Mouse (Mus musculus) kidney, postnatal 4 days (tissue): ENCODE data around the gene Brca2.

Source experiments
- DNase-seq, 2 experiments: peaks; one replicate each; pipeline ENCODE4 v3.0.0; 2021; ENCODE audit warnings: mixed read lengths in 2 of 2

The Brca2 gene

DNA sequence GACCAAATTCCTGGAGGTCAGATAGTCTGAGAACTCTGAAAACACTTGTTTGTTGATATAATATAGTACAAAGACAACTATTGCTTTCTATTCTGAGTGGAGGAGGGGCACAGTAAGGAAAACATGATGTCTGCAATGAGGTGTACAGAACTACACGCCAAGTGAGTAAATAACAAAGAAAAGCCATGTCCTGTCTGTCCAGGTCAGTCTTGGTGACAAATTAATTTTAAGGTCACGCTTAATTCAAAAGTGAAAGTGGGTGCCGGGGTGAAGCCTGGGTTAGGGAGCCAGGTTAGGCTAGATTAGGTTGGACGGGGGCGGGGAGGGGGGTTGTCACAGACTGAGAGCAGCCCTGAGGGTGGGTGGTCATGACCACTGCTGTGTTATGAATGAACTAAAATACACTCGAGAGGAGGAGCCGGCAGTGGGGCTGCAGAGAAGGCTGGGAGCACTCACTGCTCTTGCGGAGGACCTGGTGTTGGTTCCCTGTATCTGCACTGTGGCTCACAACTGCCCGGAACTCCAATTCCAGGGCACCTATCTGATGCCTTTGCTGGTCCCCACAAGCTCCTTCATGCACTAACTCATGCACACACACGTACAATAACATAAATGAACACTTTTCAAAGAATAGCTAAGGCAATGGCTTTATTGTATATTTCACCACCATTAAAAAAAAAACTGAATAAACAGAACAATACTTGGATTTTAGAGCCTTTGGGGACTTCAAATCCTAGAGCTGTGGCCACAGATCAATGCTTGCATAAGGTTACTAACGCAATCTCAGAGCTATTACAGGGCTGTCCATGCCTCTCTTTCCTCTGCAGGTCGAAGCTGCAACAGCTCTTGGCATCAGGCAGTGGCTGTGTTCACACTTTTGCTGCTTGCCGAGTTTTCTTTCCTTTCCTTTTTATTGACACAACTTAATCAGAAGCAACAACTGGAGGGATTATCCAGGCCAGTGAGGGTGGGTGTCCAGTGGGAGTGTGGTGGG, 77.2 kb downstream of the Brca2 start:
- no peak for DNase-seq

DNA sequence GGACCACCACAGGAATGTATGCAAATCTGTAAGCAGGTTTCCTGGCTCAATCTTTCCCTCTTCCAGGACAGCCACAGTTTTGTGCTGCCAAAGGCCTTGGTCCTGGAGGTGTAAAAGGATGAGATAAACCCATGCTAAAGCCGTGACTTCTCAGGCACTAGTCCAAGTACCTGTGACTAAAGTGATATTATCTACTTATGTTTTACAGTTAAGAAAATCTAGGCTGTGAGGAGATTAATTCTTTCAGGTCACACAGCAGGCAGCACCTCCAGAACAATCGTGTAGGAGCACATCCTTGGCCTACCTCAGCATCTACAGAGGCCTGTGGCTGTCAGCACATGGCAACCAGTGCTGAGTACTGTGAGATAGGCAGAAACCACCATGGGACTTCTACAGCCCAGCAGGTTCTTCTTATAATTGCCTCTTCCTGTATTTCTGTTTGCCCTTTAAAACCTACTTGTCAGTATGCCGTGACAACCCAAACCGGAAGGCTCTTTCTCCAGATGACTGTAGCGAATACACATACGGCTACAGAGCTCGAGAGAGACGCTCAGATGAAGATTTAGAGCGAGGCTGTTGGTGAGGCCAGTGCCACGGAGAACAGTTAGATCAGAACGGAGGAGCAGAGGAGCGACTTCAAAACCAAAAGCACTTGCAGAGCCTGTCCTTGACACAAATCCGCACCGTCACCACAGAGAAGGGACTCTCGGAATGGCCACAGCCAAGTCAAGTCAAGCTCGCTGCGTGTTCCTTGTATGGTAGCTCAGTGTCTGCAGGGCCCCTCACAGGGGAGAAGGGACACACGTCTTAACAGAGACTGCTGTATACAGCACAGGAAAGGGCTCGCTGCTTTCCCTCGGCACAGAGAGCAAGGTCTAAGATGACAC, 78.4 kb downstream of the Brca2 start:
- no peak for DNase-seq

DNA sequence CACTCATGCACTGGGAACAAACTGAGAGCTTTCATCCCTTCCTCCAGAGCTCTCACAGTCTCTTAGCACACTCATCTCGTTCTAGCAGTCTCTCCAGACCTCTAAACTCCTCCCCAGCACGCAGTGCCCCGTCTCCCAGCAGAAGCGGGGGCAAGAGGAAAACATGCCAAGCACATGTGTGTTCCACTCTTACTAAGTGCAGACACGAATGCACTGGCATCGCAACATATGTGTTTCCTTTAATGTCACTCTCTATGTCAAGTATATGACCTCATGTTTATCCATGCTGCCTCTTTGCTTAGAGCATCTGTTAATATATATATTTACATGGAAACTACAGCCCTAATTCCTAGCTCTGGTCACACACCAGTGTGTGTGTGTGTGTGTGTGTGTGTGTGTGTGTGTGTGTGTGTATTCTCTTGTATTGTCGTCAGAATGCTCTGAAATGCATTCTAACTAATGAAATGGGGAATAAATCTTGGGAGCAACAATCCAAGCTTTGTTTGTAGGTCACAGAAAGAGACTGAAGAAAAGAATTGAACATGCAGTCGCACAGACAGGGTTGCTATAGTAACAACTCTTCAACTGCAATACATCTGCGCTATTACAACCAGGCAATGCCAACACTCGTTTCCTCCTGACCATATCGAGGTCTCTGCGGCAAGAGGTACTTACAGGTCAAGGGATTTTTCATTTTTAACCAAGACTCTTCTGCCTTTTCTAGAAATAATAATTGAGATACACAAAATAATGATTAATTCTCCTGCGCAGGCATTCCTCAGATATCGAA, 79.2 kb downstream of the Brca2 start:
- DNase-seq = no peak

DNA sequence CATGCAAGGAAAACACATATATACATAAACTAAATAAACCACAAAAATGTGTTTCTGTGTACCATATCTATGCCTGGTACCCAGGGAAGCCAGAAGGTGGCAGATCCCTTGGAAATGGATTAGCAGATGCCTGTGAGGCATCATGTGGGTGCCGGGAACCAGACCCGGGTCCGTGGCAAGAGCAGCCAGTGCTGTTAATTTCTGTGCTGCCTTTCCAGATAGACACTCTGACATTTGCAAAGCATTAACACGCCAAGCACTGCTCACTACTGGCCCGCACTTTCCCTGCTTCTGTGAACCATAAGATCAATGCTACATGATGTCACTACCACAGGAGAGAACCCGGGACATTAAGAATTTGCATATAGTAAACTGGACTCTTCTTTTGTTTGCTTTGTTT, 83.7 kb downstream of the Brca2 start:
- no peak for DNase-seq

DNA sequence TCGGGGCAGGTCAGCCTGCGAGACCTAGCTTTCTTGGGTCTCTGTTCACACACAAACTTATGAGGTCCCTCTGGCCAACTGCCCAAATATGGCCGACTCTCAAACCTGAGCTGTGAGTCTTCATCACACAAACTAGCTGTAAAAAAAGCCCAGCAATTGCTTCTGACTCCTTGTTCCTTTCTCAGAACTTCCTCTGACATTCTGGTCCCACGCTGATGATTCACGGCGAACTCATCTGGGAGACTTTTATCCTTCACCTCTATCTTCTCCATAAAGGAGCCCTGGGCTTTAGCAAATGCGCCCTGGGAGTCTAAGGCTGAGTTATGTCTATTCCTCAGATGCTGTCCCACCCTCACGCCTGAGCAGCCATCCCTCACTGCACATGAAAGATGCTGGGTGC, 85.2 kb downstream of the Brca2 start:
- no peak for DNase-seq

DNA sequence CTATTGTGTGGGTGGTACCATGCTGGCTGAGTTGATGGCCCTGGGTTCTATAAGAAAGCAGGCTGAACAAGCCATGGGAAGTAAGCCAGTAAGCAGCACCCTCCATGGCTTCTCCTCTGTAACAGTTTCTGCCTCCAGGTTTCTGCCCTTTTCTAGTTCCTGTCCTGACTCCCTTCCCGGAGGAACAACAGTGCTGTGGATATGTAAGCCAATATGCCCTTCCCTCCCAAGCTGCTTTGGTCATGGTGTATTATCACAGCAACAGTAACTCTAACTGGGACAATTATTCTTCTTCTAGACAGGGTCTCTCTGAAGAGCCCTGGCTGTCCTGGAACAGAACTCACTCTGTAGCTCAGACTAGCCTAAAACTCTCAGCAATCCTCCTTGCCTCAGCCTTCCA, 88.7 kb downstream of the Brca2 start:
- no peak for DNase-seq

DNA sequence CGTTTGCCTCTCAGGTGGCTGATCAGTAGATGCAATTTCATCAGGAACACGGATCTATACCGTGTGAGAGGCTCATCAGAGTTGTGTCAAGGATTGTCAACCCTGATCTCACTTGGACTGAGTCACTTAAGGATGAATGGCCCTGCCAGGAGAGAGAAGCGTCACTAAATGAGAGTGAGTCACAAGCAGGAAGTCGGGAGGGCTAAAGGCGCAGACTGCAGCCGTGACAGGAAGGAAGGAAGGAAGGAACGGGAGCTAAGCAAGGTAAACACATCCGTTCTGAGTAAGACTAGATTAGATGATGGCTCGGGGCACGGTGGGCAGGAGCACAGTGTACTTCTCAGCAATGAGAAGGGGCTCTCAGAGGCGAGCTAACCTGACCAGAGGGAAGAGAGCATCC, 89.3 kb downstream of the Brca2 start:
- DNase-seq = no peak

DNA sequence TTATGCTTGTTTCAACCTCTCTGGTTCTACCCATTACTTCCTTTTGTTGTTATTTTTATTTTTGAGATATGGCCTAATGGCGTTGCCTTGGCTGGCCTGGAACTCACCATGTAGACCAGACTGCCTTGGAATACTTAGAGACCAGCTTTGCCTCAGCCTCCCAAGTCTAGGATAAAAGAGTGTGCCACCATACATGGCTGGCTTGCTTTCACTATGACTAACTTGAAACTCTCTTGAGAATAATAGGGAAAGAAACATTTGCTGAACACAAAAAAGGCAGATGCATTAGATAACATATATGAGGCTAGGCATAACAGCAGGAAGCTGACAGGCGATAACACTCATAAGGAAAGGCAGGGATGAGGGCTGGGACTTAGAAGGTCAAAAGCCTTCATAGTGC, 91.6 kb downstream of the Brca2 start:
- no peak for DNase-seq

DNA sequence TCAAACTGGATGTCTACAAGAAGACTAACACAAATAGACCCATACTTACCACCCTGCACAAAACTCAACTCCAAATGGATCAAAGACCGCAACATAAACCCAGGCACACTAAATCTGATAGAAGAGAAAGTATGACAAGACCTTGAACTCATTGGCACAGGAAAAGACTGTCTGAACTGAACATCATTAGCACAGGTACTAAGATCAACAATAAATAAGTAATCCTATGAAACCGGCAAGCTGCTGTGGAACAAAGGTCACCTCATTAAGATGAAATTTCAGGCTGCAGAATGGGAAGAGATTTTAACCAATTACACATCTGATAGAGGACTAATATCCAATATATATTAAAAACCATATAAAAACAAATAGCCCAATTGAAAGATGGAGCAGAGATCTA, 93.8 kb downstream of the Brca2 start:
- DNase-seq = no peak

DNA sequence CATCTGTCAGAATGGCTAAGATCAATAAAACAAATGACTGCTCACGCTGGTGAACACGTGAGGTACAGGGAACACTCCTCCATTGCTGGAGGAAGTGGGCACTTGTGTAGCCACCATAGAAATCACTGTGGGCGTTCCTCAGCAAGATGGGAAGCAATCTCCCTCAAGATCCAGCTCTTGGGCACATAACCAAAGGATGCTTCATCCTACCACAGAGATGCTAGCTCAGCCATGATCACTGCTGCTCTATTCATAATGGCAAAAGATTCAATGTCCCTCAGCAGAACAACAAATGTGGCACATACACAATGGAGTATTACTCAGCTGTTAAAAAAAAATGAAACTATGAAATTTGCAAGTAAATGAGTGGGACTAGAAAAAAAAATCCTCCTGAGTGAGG, 94.3 kb downstream of the Brca2 start:
- no peak for DNase-seq

DNA sequence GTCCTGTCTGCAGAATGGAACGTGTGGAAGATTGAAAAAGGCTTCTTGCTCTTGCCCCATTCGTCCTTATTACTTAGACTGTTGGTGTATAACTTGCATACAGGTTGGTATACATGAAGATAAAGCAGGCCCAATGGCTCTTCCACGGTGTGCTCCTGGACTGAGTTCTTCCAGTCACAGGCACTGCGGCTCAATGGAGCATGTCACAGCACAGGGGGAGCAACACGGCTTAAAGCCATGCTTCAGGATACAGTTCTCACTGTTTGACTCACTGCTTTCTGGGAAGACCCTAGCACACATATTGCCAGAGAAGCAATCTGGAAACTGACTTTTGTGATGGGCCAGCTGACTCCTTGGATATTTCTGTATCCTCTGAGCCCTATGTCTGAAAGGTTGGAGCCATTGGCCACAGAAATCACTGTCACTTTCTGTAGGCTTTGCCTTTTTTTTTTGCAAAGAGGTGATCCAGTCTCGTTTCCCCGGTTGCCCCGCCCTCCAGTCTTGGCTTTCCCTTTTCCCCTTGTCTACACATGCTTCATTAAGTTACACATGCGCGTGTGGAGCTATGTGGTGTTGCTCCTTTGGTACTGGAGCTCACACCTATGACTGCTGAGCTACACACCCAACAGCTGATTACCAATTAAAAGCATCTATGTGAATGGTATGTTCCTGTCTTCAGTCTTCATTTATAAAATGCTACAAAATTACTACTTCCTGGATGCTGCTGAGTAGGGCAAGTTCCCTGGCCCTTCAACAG, 96.3 kb downstream of the Brca2 start:
- DNase-seq = no peak
